ENCODE assay signal across 7 mouse cellular contexts in the genomic region with DNA sequence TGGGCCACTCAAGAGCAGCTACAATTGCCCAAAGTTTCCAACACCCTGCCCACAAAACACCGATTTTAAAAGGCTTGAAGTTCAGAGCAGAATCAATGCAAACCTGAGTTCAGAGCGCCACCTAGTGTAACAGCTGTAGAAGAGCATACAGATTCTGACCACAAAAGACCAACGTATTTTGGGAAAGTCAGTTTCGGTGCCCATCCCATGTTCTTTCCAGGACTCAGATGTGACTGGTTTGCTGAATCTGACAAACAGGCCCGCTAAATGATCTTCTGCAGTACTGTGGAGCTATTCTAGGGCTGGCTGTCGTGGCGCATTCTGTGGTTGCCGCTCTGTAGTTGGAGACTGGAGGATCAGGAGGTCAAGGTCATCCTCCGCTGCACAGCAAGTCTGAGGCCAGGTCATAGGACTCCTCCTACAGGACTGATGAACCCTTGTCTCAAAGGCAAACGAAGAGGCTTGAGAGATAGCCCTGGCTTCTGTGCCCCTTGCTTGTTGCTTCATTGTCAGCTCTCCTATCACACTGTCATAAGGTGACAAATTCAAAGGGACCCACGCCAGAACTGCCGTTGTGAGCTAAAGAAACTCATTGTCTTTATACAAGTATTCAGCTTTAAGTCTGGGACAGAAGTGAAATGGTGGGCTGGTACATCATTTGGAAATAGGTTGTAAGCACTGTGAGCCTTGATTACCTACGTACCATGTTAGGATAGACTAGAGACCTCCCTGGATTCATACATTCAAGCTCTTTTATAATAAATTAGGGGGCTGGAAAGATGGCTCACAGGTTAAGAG. TPM values are rescaled to one million over a fixed set of nuclear protein-coding genes. Genes with fewer than 3 reads are reported as not detected.
DNase-seq lines count a peak whose midpoint lies in the region; ATAC-seq and TF ChIP-seq lines count a peak whose summit lies in the region.

No protein-coding gene starts in this region.

- ATAC-seq in CD4-positive, CD25-positive, alpha-beta regulatory T cell, adult 4 months, result peak; percentile 47
- no peak for ATAC-seq in heart, postnatal 0 days (ENCODE audit: insufficient read depth, low read depth)
- peak; percentile 59 for ATAC-seq in megakaryocyte, adult 5-6 weeks (ENCODE audit: poor library complexity, severe bottlenecking)

- TF ChIP-seq CTCF in heart, postnatal 0 days (IDR thresholded peaks at IDR 0.05; ENCODE audit: low read depth), result peak; percentile 92

- H3K9ac ChIP-seq in heart, postnatal 0 days (replicated peaks; ENCODE audit: low read depth, low read length), result 0 out of 2 replicates have a peak overlapping the region, but pooled peaks have one; percentile 38

- WGBS in heart, postnatal 0 days, result 20% methylated on average over 13 of the region's 13 CpGs

- no peaks in the 10 kb centered on the region for H3K27me3 ChIP-seq in heart, postnatal 0 days (ENCODE audit: control insufficient read depth, insufficient read depth, low read length)

- DNase-seq in MN1 (ENCODE audit: low spot score), result peak; percentile 64
- peak; percentile 69 for DNase-seq in embryo, embryonic 9.5 days (ENCODE audit: extremely low spot score)
- DNase-seq in heart, postnatal 0 days (ENCODE audit: low spot score), result peak; percentile 86
- peak; percentile 48 to 67 for DNase-seq in kidney, postnatal 25 days
- DNase-seq in spleen, adult 12 weeks (ENCODE audit: low spot score), result peak; percentile 47

- H3K27ac ChIP-seq in heart, postnatal 0 days (ENCODE audit: low read depth), result no peak overlapping the region

- peaks cover 18% of the 10 kb centered on the region for H3K4me1 ChIP-seq in heart, postnatal 0 days (ENCODE audit: control insufficient read depth, insufficient read depth)

- peak overlapping the region; percentile 11 for H3K4me3 ChIP-seq in heart, postnatal 0 days (ENCODE audit: low read depth, low read length)

- H3K9me3 ChIP-seq in heart, postnatal 0 days (replicated peaks; ENCODE audit: control insufficient read depth, low read length), result no peaks in the 10 kb centered on the region

- no peak for TF ChIP-seq EP300 in heart, postnatal 0 days (IDR thresholded peaks at IDR 0.05; ENCODE audit: low read depth)

- peaks cover 1% of the 10 kb centered on the region; the same call in 1 of the 2 replicates for H3K36me3 ChIP-seq in heart, postnatal 0 days (replicated peaks; ENCODE audit: control insufficient read depth, insufficient read depth, low read length)

- peak overlapping the region; percentile 47 for H3K4me2 ChIP-seq in heart, postnatal 0 days (ENCODE audit: low read depth, low read length)

RNA-seq across cellular contexts. Expression of gene Men1, which starts 2.9 kb away (rescaled TPM):
- 10 to 100 TPM; 16.9 to 32.1 TPM for polyA plus RNA-seq in CD4-positive, CD25-positive, alpha-beta regulatory T cell, adult 4 months (2017; shearing (Covaris generic))
- total RNA-seq in heart, postnatal 0 days (2014; rRNA removed; ENCODE audit: low replicate concordance), result 20.6 and 46.5 TPM in 2 replicates
- polyA plus RNA-seq in heart, postnatal 0 days (2015; fragmentation: Nextera tagmentation; extraction: Ambion mirVana), result 20.1 and 20.3 TPM in 2 replicates
- 15.1 and 16.6 TPM in 2 replicates for total RNA-seq in megakaryocyte, adult 5-6 weeks (2015)
- 19.2 and 20.7 TPM in 2 replicates for total RNA-seq in megakaryocyte, adult 5-6 weeks (2017)

RNA-seq across cellular contexts. Expression of gene Map4k2, which starts 9.0 kb away (rescaled TPM):
- polyA plus RNA-seq in CD4-positive, CD25-positive, alpha-beta regulatory T cell, adult 4 months (2017; shearing (Covaris generic)), result 100 to 1,000 TPM in 1 of 2 experiments, 10 to 100 TPM in 1; 77.5 to 135 TPM
- total RNA-seq in heart, postnatal 0 days (2014; rRNA removed; ENCODE audit: low replicate concordance), result 48.4 and 59.1 TPM in 2 replicates
- 9.6 and 10.1 TPM in 2 replicates for polyA plus RNA-seq in heart, postnatal 0 days (2015; fragmentation: Nextera tagmentation; extraction: Ambion mirVana)
- 35.0 and 43.3 TPM in 2 replicates for total RNA-seq in megakaryocyte, adult 5-6 weeks (2015)
- total RNA-seq in megakaryocyte, adult 5-6 weeks (2017), result 66.3 and 79.6 TPM in 2 replicates

RNA-seq across cellular contexts. Expression of gene Cdc42bpg, which starts 25.7 kb away (rescaled TPM):
- under 1 TPM; 0.07 to 0.13 TPM for polyA plus RNA-seq in CD4-positive, CD25-positive, alpha-beta regulatory T cell, adult 4 months (2017; shearing (Covaris generic))
- total RNA-seq in heart, postnatal 0 days (2014; rRNA removed; ENCODE audit: low replicate concordance), result 4.8 and 9.5 TPM in 2 replicates
- 0.49 and 0.51 TPM in 2 replicates for polyA plus RNA-seq in heart, postnatal 0 days (2015; fragmentation: Nextera tagmentation; extraction: Ambion mirVana)
- 0.56 and 0.68 TPM in 2 replicates for total RNA-seq in megakaryocyte, adult 5-6 weeks (2015)
- total RNA-seq in megakaryocyte, adult 5-6 weeks (2017), result 0.88 and 1.3 TPM in 2 replicates

RNA-seq across cellular contexts. Expression of gene Sf1, which starts 31.6 kb away (rescaled TPM):
- polyA plus RNA-seq in CD4-positive, CD25-positive, alpha-beta regulatory T cell, adult 4 months (2017; shearing (Covaris generic)), result 10 to 100 TPM; 55.3 to 56.7 TPM
- 41.8 and 94.6 TPM in 2 replicates for total RNA-seq in heart, postnatal 0 days (2014; rRNA removed; ENCODE audit: low replicate concordance)
- 31.8 and 38.3 TPM in 2 replicates for polyA plus RNA-seq in heart, postnatal 0 days (2015; fragmentation: Nextera tagmentation; extraction: Ambion mirVana)
- 164 and 205 TPM in 2 replicates for total RNA-seq in megakaryocyte, adult 5-6 weeks (2015)
- total RNA-seq in megakaryocyte, adult 5-6 weeks (2017), result 179 and 212 TPM in 2 replicates

RNA-seq across cellular contexts. Expression of gene Pygm, which starts 52.3 kb away (rescaled TPM):
- 10 to 100 TPM in 1 of 2 experiments, 1 to 10 TPM in 1; 2.0 to 14.2 TPM for polyA plus RNA-seq in CD4-positive, CD25-positive, alpha-beta regulatory T cell, adult 4 months (2017; shearing (Covaris generic))
- total RNA-seq in heart, postnatal 0 days (2014; rRNA removed; ENCODE audit: low replicate concordance), result 451 and 487 TPM in 2 replicates
- 390 and 400 TPM in 2 replicates for polyA plus RNA-seq in heart, postnatal 0 days (2015; fragmentation: Nextera tagmentation; extraction: Ambion mirVana)
- 0.80 and 3.2 TPM in 2 replicates for total RNA-seq in megakaryocyte, adult 5-6 weeks (2015)
- total RNA-seq in megakaryocyte, adult 5-6 weeks (2017), result 0.11 and 0.12 TPM in 2 replicates
